Mouse (Mus musculus) liver, adult 2 months (tissue): ENCODE measurements around the gene Doc2g. TPM values are rescaled to one million over a fixed set of nuclear protein-coding genes. Genes with fewer than 3 reads are reported as not detected.

ENCODE experiments used
- DNase-seq: peaks from one replicate; pipeline ENCODE4 v3.0.0-alpha.2; 2011; ENCODE audit warnings: low read depth, low spot score; ENCODE audit errors: extremely low read depth
- H3K27ac ChIP-seq: fragments of 200-500 bp; replicated peaks from 2 replicates; pipeline ENCODE4 v1.5.1; 2012; ENCODE audit warnings: low read depth, mild to moderate bottlenecking, control low read depth, inconsistent platforms, low read length; ENCODE audit not compliant: insufficient read depth
- H3K27me3 ChIP-seq: fragments of 200-500 bp; 2 replicates; pipeline ENCODE4 v1.6.1; 2012; ENCODE audit warnings: mild to moderate bottlenecking, moderate library complexity, low read length, inconsistent platforms; ENCODE audit not compliant: control insufficient read depth, insufficient read depth
- H3K36me3 ChIP-seq: fragments of 200-500 bp; 2 replicates; pipeline ENCODE4 v1.6.1; 2012; ENCODE audit warnings: low read length, inconsistent platforms; ENCODE audit not compliant: control insufficient read depth, insufficient read depth
- H3K4me1 ChIP-seq: fragments of 200-500 bp; 2 replicates; pipeline ENCODE4 v1.6.1; 2011; ENCODE audit warnings: low read length; ENCODE audit not compliant: control insufficient read depth, insufficient read depth
- H3K4me3 ChIP-seq: fragments of 200-500 bp; 2 replicates; pipeline ENCODE4 v1.5.1; 2011; ENCODE audit warnings: low read depth, mild to moderate bottlenecking, control low read depth, low read length, moderate library complexity; ENCODE audit not compliant: insufficient read depth
- H3K79me2 ChIP-seq: fragments of 200-500 bp; 2 replicates; pipeline ENCODE4 v1.6.1; 2012; ENCODE audit warnings: inconsistent platforms, mild to moderate bottlenecking, low read length, moderate library complexity; ENCODE audit not compliant: control insufficient read depth, insufficient read depth
- H3K9ac ChIP-seq: fragments of 200-500 bp; 2 replicates; pipeline ENCODE4 v1.6.1; 2012; ENCODE audit warnings: low read depth, mild to moderate bottlenecking, control low read depth, inconsistent platforms, low read length
- CTCF ChIP-seq: fragments of 200-500 bp; IDR thresholded peaks from 2 replicates; pipeline ENCODE4 v1.5.1; 2011; ENCODE audit warnings: low read depth, low read length, control low read depth
- POLR2A ChIP-seq: fragments of 200-500 bp; IDR thresholded peaks from 2 replicates; pipeline ENCODE4 v1.6.1; 2011; ENCODE audit warnings: low read length, control low read depth; ENCODE audit not compliant: insufficient read depth; ENCODE audit errors: extremely low read depth
- WGBS: fragments of 180-500 bp; shearing (Covaris S2); methylation state at CpG from one replicate; pipeline ENCODE4 v1.1.7; 2018; 5-methylcytosine and 5-hydroxymethylcytosine counted together
- polyA plus RNA-seq: library from polyadenylated mRNA; depleted of rRNA; stranded (reverse); fragments of >200 nt; gene quantifications from 2 replicates; pipeline ENCODE4 v1.2.3, GENCODE M21; 2012
- total RNA-seq: library from RNA; depleted of rRNA; stranded (reverse); fragments of >200 nt; gene quantifications from 2 replicates; pipeline ENCODE4 v1.2.3, GENCODE M21; 2014

The Doc2g gene
- total and polyA plus RNA-seq, 2 experiments: 0.74 to 4.9 TPM

GRCm38 (mm10) chr19:4018743-4019583, 15.8 kb downstream of the Doc2g start:
- peak overlapping the region; percentile 20; the same call in 1 of the 2 replicates for H3K9ac ChIP-seq
- H3K4me1 ChIP-seq: peaks cover 26% of the 10 kb centered on the region
- peak overlapping the region; percentile 80 for H3K27ac ChIP-seq
- 16% methylated on average over 18 of the region's 18 CpGs for WGBS
- DNase-seq: peak; percentile 84
- H3K4me3 ChIP-seq: no peak overlapping the region
- H3K79me2 ChIP-seq: no peaks in the 10 kb centered on the region
- H3K36me3 ChIP-seq: no peaks in the 10 kb centered on the region
- H3K27me3 ChIP-seq: no peaks in the 10 kb centered on the region
- peak; percentile 89 for TF ChIP-seq CTCF
- TF ChIP-seq POLR2A: no peak

- Histone ChIP-seq H3K9ac (no peak overlapping the region), H3K36me3 (no peaks in the 10 kb centered on the region), H3K4me3 (no peak overlapping the region), H3K79me2 (no peaks in the 10 kb centered on the region), H3K4me1 (peaks cover 33% of the 10 kb centered on the region), H3K27ac (peak overlapping the region; percentile 90), H3K27me3 (no peaks in the 10 kb centered on the region)
- 80% methylated on average over 7 of the region's 7 CpGs for WGBS
- TF ChIP-seq CTCF (no peak), POLR2A (no peak)
- DNase-seq: no peak
Measured at GRCm38 (mm10) chr19:4023185-4023584, 20.1 kb downstream of the Doc2g start.

DNA sequence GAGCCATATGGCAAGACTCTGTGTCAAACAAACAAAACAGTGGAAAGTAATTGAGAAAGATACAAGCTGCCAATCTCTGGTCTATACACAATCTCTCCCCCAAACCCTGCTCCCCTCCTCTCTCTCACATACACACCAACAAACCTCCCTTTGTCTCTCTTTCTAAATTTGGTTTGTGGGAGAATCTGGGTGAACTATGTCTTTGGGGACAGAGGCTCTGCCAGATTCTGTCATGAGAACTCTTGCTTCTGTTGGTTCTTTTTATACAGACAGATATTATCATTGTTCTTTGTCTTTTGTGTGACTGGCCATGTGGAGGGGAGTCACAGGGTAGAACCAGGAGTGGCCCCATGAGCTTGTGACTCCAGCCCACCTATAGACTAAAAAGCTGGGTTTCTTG, 24.5 kb downstream of the Doc2g start:
- H3K9ac ChIP-seq: no peak overlapping the region
- H3K27ac ChIP-seq: no peak overlapping the region
- TF ChIP-seq POLR2A (no peak), CTCF (no peak)
- no peak overlapping the region for H3K4me3 ChIP-seq
- H3K79me2 ChIP-seq: no peaks in the 10 kb centered on the region
- H3K4me1 ChIP-seq: peaks cover 16% of the 10 kb centered on the region
- DNase-seq: no peak
- H3K27me3 ChIP-seq: no peaks in the 10 kb centered on the region
- H3K36me3 ChIP-seq: no peaks in the 10 kb centered on the region

GRCm38 (mm10) chr19:4032668-4033067, 29.6 kb downstream of the Doc2g start:
- H3K27ac ChIP-seq: peak overlapping the region; percentile 30

DNA sequence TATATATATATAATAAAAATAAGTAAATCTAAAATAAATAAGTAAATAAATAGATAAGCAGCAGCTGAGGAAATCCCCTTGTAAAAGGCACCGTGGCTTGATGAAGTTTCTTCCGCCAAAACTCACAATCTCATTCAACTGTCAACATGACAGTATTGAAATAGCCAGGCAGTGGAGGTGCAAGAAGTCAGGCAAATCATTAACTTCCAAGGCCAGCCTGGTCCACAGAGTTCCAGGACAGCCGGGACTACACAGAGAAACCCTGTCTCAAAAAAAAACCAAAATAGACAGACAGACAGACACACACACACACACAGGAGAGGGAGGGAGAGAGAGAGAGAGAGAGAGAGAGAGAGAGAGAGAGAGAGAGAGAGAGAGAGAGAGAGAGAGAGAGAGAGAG, 30.2 kb downstream of the Doc2g start:
- TF ChIP-seq CTCF (no peak), POLR2A (no peak)
- peaks cover 4% of the 10 kb centered on the region; the same call in 1 of the 2 replicates for H3K36me3 ChIP-seq
- peak; percentile 95 for DNase-seq
- H3K9ac ChIP-seq: no peak overlapping the region
- no peaks in the 10 kb centered on the region for H3K27me3 ChIP-seq
- H3K79me2 ChIP-seq: no peaks in the 10 kb centered on the region
- H3K4me1 ChIP-seq: peaks cover 12% of the 10 kb centered on the region; the same call in 1 of the 2 replicates
- peak overlapping the region; percentile 67 for H3K27ac ChIP-seq
- H3K4me3 ChIP-seq: no peak overlapping the region
- WGBS: 12% methylated on average over 3 of the region's 3 CpGs

More at GRCm38 (mm10) chr19:4032668-4033067, 29.6 kb downstream of the Doc2g start:
- WGBS: 56% methylated on average over 7 of the region's 7 CpGs
- Histone ChIP-seq H3K27me3 (no peaks in the 10 kb centered on the region), H3K36me3 (peaks cover 4% of the 10 kb centered on the region; the same call in 1 of the 2 replicates), H3K79me2 (no peaks in the 10 kb centered on the region), H3K4me3 (no peak overlapping the region), H3K9ac (no peak overlapping the region), H3K4me1 (peaks cover 10% of the 10 kb centered on the region; the same call in 1 of the 2 replicates)
- no peak for DNase-seq
- TF ChIP-seq POLR2A: no peak

DNA sequence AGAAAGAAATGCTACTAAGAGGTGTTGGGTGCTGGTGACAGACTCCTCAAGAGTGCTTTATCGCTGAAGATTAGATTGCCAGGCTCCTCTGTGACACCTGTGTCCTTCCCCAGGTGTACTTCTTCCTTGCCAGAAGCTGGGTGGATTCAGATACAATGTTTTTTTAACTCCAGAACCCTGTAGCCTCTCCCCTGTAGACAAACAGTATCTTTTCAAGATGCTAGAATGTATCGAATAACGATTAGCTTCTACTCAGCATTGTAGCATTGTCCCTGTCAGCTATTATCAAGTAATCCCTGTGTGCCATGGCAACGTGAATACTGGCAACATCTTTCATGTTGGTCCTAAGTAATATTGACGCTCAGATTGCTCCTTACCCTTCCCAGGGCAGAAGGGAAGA, 30.6 kb downstream of the Doc2g start:
- H3K9ac ChIP-seq: peak overlapping the region; percentile 25; the same call in 1 of the 2 replicates
- DNase-seq: peak; percentile 59
- no peaks in the 10 kb centered on the region for H3K27me3 ChIP-seq
- peaks cover 4% of the 10 kb centered on the region; the same call in 1 of the 2 replicates for H3K36me3 ChIP-seq
- WGBS: 21% methylated on average over 5 of the region's 5 CpGs
- H3K4me3 ChIP-seq: no peak overlapping the region
- peak overlapping the region; percentile 67 for H3K27ac ChIP-seq
- peaks cover 13% of the 10 kb centered on the region; the same call in 1 of the 2 replicates for H3K4me1 ChIP-seq
- TF ChIP-seq CTCF: no peak
- no peak for TF ChIP-seq POLR2A
- H3K79me2 ChIP-seq: no peaks in the 10 kb centered on the region
